Mouse (Mus musculus): ENCODE results near the gene Ift22.
"Not testable (repeated sequence)": the region's sequence is repeated elsewhere in the genome, so short reads cannot be mapped to it uniquely, and the experiment has no call there.

The Ift22 gene

DNA sequence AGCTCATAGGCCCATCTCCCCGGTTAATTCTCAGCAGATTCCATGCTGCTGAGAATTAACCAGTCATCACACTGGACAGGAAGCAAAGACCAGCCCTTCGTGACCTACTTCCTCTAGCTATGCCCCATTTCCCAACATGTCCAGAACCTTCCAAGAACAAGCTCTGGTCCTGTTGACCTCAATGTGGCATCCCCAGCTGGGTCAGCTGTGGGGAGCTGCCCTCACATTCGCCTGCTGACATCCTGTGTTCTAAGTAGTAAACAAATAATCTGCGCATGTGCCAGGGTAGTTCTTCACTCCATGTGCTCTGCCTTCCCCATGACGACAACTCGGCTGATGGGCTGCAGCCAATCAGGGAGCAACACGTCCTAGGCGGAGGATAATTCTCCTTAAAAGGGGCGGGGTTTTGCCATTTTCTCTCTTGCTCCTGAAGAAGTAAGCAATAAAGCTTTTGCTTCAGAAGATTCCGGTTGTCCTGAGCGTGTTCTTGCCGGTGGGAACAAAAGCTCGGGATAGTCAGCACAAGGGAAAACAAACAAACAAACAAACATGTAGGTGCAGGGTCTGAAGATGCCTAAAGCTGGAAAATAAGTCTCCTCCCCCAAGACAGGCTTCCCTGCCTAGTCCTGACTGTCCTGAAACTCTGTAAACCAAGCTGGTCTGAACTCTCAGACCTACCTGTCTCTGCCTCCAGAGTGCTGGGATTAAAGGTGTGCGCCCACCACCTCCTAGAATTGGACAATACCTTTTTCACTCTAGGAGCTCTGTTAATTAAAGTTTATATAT, 41.8 kb downstream of the Ift22 start:
- not testable (repeated sequence) for DNase-seq (ENCODE audit: low read depth)

DNA sequence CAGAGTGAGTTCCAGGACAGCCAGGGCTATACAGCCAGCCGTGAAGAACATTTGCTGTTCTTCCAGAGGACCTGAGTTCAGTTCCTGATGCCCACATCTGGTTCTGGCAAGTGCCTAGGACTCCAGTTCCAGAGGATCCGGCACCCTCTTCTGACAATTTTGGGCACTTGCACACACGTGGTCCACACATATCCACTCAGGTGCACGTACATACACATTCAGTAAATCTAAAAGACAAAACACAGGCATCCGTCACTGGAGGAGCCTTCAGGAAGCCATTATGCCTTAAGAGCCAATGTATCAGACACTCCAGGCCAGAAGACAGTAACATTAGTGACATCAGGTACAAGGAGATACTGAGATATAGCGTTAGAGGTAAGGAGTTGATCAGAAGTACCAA, 42.6 kb downstream of the Ift22 start:
- no peak for DNase-seq (ENCODE audit: low read depth)

DNA sequence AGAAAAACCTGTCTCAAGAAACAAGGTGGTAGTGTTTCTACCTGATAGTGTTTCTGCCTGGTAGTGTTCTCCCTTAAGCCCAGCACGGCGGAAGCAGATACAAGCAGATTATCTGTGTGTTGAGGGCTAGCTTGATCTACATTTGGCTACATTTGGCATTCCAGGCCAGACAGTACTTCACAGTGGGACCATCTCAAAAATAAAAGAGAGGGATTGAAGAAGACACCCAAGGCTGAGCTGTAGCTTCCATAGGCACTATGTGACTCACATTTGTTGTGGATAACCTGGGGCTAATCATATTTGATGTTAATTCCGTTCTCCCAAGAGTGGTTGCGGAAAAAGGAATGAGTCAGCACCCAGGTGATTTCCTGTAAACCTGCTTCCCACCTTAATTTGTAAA, 44.2 kb downstream of the Ift22 start:
- DNase-seq (ENCODE audit: low read depth) = no peak

DNA sequence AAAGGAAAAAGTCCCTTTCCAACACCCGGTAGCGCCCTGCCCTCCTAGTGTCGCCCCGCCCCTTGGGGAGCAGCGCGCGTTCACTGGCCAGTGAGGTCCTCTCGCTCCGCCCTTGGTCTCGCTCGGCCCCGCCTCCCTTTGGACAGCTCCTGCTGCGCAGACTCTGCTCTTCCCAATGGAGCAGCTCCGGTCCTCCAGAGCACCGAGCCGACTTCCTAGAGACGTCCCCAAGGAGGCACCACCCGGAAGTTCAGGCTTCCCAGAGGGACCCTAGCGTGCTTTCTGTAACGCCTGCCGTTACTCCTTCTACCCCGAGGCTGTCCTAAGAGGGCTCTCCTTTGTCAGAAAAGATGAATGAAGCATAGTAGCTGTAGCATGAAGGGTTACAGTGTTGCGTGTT, 45.1 kb downstream of the Ift22 start, which contains the start of gene Fis1:
Gene Fis1 (plus strand): TSS at position 261 of the 400 bp plus-strand sequence.
- peak; percentile 70 for DNase-seq (ENCODE audit: low read depth)

DNA sequence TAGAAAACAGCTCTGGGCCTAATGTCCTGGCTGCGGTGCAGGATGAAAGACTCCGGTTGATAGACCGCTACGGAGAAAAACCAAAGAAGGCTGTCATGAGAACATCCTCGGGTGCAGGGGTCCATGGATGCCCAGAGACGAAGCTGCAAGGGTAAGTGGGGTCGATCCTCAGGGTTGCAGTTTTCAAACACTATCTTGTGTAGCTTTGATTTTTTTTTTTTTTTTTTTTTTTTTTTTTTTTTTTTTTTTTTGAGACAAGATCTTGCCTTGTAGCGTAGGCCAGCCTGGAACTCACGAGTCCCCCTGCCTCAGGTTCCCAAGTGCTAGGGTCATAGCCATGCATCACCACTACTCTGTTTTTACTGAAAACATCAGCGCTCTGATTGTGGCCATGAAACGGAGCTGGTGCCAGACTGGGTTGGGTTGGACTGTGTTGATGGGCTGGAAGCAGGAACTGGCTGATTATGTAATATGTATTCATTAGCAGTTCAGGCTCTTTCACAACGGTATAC, 45.5 kb downstream of the Ift22 start:
- DNase-seq (ENCODE audit: low read depth) = peak; percentile 19

- no peak for DNase-seq (ENCODE audit: low read depth)
Observed at GRCm38 (mm10) chr5:136955622-136956021, 47.7 kb downstream of the Ift22 start.

- no peak for DNase-seq (ENCODE audit: low read depth)
Observed at GRCm38 (mm10) chr5:136957250-136957649, 49.3 kb downstream of the Ift22 start.

DNA sequence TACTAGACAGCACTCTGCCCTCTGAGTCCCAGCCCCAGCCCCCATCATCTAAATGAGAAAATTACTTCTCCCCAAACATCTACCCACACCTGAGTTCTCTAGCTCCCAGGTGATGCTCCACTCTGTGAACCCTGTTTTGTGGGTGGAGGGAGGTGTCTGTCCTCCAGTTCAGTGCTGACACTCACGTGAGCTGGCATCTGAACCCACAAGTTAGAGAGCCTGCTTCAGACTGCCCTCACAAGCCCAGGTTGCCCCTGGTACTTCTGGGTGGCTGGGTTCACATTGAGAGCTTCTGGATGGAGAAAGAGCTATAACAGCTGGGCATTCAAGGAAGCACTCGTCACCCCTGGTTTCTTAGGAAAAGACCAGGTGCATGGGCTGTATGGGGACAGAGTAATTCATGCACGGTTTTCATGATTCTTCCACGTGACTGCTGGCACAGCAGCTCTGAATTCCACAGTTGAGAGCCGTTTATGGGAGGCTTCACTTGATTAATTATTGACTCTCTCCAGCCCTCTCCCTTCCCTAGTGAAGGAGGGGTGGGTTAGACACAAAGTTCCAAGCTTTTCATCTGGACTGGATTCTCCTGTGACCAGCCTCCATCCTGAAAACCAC, 51.1 kb downstream of the Ift22 start:
- no peak for DNase-seq (ENCODE audit: low read depth)

- DNase-seq (ENCODE audit: low read depth) = no peak
Observed at GRCm38 (mm10) chr5:136960053-136960452, 52.1 kb downstream of the Ift22 start.

- DNase-seq (ENCODE audit: low read depth) = no peak
Observed at GRCm38 (mm10) chr5:136961334-136961982, 53.5 kb downstream of the Ift22 start.

- DNase-seq (ENCODE audit: low read depth) = peak; percentile 91
Observed at GRCm38 (mm10) chr5:136961983-136962461, 54.1 kb downstream of the Ift22 start.

- peak; percentile 85 for DNase-seq (ENCODE audit: low read depth)
Observed at GRCm38 (mm10) chr5:136962501-136962900, 54.6 kb downstream of the Ift22 start.

- no peak for DNase-seq (ENCODE audit: low read depth)
Observed at GRCm38 (mm10) chr5:136962966-136963540, 55.1 kb downstream of the Ift22 start.

Data from naive thymus-derived CD4-positive, alpha-beta T cell, adult 2 months (primary cell).